Mouse (Mus musculus): ENCODE measurements around the gene Wdr26. TPM values are rescaled to one million over a fixed set of nuclear protein-coding genes. Genes with fewer than 3 reads are reported as not detected.

Gene Wdr26
- polyA plus RNA-seq, 1 experiment, result 167 TPM

- H3K4me1 ChIP-seq (ENCODE audit: control insufficient read depth, insufficient read depth, low read length), result peaks cover 4% of the 10 kb centered on the region
- no peaks in the 10 kb centered on the region for H3K9me3 ChIP-seq (replicated peaks; ENCODE audit: control insufficient read depth, insufficient read depth, low read length, poor library complexity, severe bottlenecking)
- no peak overlapping the region; the same call in 1 of the 2 replicates for H3K4me3 ChIP-seq (ENCODE audit: low read depth, low read length)
- H3K27me3 ChIP-seq (ENCODE audit: control insufficient read depth, insufficient read depth, low read length, poor library complexity, severe bottlenecking), result no peaks in the 10 kb centered on the region
- no peak overlapping the region for H3K27ac ChIP-seq (ENCODE audit: insufficient read depth, low read length)
- no peaks in the 10 kb centered on the region for H3K36me3 ChIP-seq (ENCODE audit: control insufficient read depth, insufficient read depth, low read length, poor library complexity, severe bottlenecking)
- TF ChIP-seq POLR2A (IDR thresholded peaks at IDR 0.05; ENCODE audit: insufficient read depth, low read length), result no peak
- no peak for TF ChIP-seq CTCF (IDR thresholded peaks at IDR 0.05; ENCODE audit: low read depth, low read length)
- H3K9ac ChIP-seq (ENCODE audit: low read depth, poor library complexity, severe bottlenecking), result no peak overlapping the region
Observed at GRCm38 (mm10) chr1:181233734-181234133, 21.9 kb upstream of the Wdr26 start.

GRCm38 (mm10) chr1:181232307-181233027 is 20.7 kb upstream of the Wdr26 start:
- TF ChIP-seq CTCF (IDR thresholded peaks at IDR 0.05; ENCODE audit: low read depth, low read length), result peak; percentile 65
- TF ChIP-seq POLR2A (IDR thresholded peaks at IDR 0.05; ENCODE audit: insufficient read depth, low read length), result no peak
- Histone ChIP-seq H3K4me3 (ENCODE audit: low read depth, low read length) (peak overlapping the region; percentile 33), H3K9me3 (replicated peaks; ENCODE audit: control insufficient read depth, insufficient read depth, low read length, poor library complexity, severe bottlenecking) (no peaks in the 10 kb centered on the region), H3K9ac (ENCODE audit: low read depth, poor library complexity, severe bottlenecking) (peak overlapping the region; percentile 4; the same call in 1 of the 2 replicates), H3K4me1 (ENCODE audit: control insufficient read depth, insufficient read depth, low read length) (peaks cover 4% of the 10 kb centered on the region), H3K36me3 (ENCODE audit: control insufficient read depth, insufficient read depth, low read length, poor library complexity, severe bottlenecking) (no peaks in the 10 kb centered on the region), H3K27me3 (ENCODE audit: control insufficient read depth, insufficient read depth, low read length, poor library complexity, severe bottlenecking) (no peaks in the 10 kb centered on the region), H3K27ac (ENCODE audit: insufficient read depth, low read length) (no peak overlapping the region; the same call in 1 of the 2 replicates)

GRCm38 (mm10) chr1:181231821-181232220 is 20.0 kb upstream of the Wdr26 start:
- no peaks in the 10 kb centered on the region for H3K9me3 ChIP-seq (replicated peaks; ENCODE audit: control insufficient read depth, insufficient read depth, low read length, poor library complexity, severe bottlenecking)
- peaks cover 4% of the 10 kb centered on the region for H3K4me1 ChIP-seq (ENCODE audit: control insufficient read depth, insufficient read depth, low read length)
- no peaks in the 10 kb centered on the region for H3K36me3 ChIP-seq (ENCODE audit: control insufficient read depth, insufficient read depth, low read length, poor library complexity, severe bottlenecking)
- peak overlapping the region; percentile 33; the same call in 1 of the 2 replicates for H3K4me3 ChIP-seq (ENCODE audit: low read depth, low read length)
- no peak overlapping the region for H3K27ac ChIP-seq (ENCODE audit: insufficient read depth, low read length)
- H3K9ac ChIP-seq (ENCODE audit: low read depth, poor library complexity, severe bottlenecking), result 0 out of 2 replicates have a peak overlapping the region, but pooled peaks have one; percentile 4
- H3K27me3 ChIP-seq (ENCODE audit: control insufficient read depth, insufficient read depth, low read length, poor library complexity, severe bottlenecking), result no peaks in the 10 kb centered on the region
- TF ChIP-seq EP300 (IDR thresholded peaks at IDR 0.05; ENCODE audit: insufficient read depth, low read depth, low read length), result no peak
- TF ChIP-seq CTCF (IDR thresholded peaks at IDR 0.05; ENCODE audit: low read depth, low read length), result no peak
- TF ChIP-seq POLR2A (IDR thresholded peaks at IDR 0.05; ENCODE audit: insufficient read depth, low read length), result no peak

- Histone ChIP-seq H3K27me3 (ENCODE audit: control insufficient read depth, insufficient read depth, low read length, poor library complexity, severe bottlenecking) (no peaks in the 10 kb centered on the region), H3K4me1 (ENCODE audit: control insufficient read depth, insufficient read depth, low read length) (peaks cover 4% of the 10 kb centered on the region)
Observed at GRCm38 (mm10) chr1:181231262-181231661, 19.5 kb upstream of the Wdr26 start.

GRCm38 (mm10) chr1:181230731-181231148 is 18.9 kb upstream of the Wdr26 start:
- no peak overlapping the region for H3K9ac ChIP-seq (ENCODE audit: low read depth, poor library complexity, severe bottlenecking)

More at GRCm38 (mm10) chr1:181231262-181231661, 19.5 kb upstream of the Wdr26 start:
- no peak overlapping the region for H3K4me3 ChIP-seq (ENCODE audit: low read depth, low read length)
- TF ChIP-seq POLR2A (IDR thresholded peaks at IDR 0.05; ENCODE audit: insufficient read depth, low read length) (no peak), EP300 (IDR thresholded peaks at IDR 0.05; ENCODE audit: insufficient read depth, low read depth, low read length) (no peak), CTCF (IDR thresholded peaks at IDR 0.05; ENCODE audit: low read depth, low read length) (no peak)
- no peaks in the 10 kb centered on the region for H3K36me3 ChIP-seq (ENCODE audit: control insufficient read depth, insufficient read depth, low read length, poor library complexity, severe bottlenecking)
- no peak overlapping the region for H3K27ac ChIP-seq (ENCODE audit: insufficient read depth, low read length)
- no peaks in the 10 kb centered on the region for H3K9me3 ChIP-seq (replicated peaks; ENCODE audit: control insufficient read depth, insufficient read depth, low read length, poor library complexity, severe bottlenecking)
- H3K9ac ChIP-seq (ENCODE audit: low read depth, poor library complexity, severe bottlenecking), result no peak overlapping the region

GRCm38 (mm10) chr1:181229046-181229445 is 17.2 kb upstream of the Wdr26 start:
- H3K9me3 ChIP-seq (replicated peaks; ENCODE audit: control insufficient read depth, insufficient read depth, low read length, poor library complexity, severe bottlenecking), result no peaks in the 10 kb centered on the region
- no peak for TF ChIP-seq POLR2A (IDR thresholded peaks at IDR 0.05; ENCODE audit: insufficient read depth, low read length)
- no peak for TF ChIP-seq EP300 (IDR thresholded peaks at IDR 0.05; ENCODE audit: insufficient read depth, low read depth, low read length)
- TF ChIP-seq CTCF (IDR thresholded peaks at IDR 0.05; ENCODE audit: low read depth, low read length), result no peak
- H3K27ac ChIP-seq (ENCODE audit: insufficient read depth, low read length), result no peak overlapping the region
- no peaks in the 10 kb centered on the region for H3K27me3 ChIP-seq (ENCODE audit: control insufficient read depth, insufficient read depth, low read length, poor library complexity, severe bottlenecking)
- H3K4me3 ChIP-seq (ENCODE audit: low read depth, low read length), result no peak overlapping the region
- no peak overlapping the region for H3K9ac ChIP-seq (ENCODE audit: low read depth, poor library complexity, severe bottlenecking)
- peaks cover 4% of the 10 kb centered on the region for H3K4me1 ChIP-seq (ENCODE audit: control insufficient read depth, insufficient read depth, low read length)
- no peaks in the 10 kb centered on the region for H3K36me3 ChIP-seq (ENCODE audit: control insufficient read depth, insufficient read depth, low read length, poor library complexity, severe bottlenecking)

More at GRCm38 (mm10) chr1:181230731-181231148, 18.9 kb upstream of the Wdr26 start:
- Histone ChIP-seq H3K4me3 (ENCODE audit: low read depth, low read length) (peak overlapping the region; percentile 1; the same call in 1 of the 2 replicates), H3K9me3 (replicated peaks; ENCODE audit: control insufficient read depth, insufficient read depth, low read length, poor library complexity, severe bottlenecking) (no peaks in the 10 kb centered on the region), H3K4me1 (ENCODE audit: control insufficient read depth, insufficient read depth, low read length) (peaks cover 4% of the 10 kb centered on the region), H3K27me3 (ENCODE audit: control insufficient read depth, insufficient read depth, low read length, poor library complexity, severe bottlenecking) (no peaks in the 10 kb centered on the region), H3K36me3 (ENCODE audit: control insufficient read depth, insufficient read depth, low read length, poor library complexity, severe bottlenecking) (no peaks in the 10 kb centered on the region), H3K27ac (ENCODE audit: insufficient read depth, low read length) (no peak overlapping the region)
- TF ChIP-seq CTCF (IDR thresholded peaks at IDR 0.05; ENCODE audit: low read depth, low read length) (no peak), EP300 (IDR thresholded peaks at IDR 0.05; ENCODE audit: insufficient read depth, low read depth, low read length) (no peak), POLR2A (IDR thresholded peaks at IDR 0.05; ENCODE audit: insufficient read depth, low read length) (no peak)
